Mouse (Mus musculus) spleen, adult 2 months (tissue): ENCODE measurements around the gene Rps6ka1.

Experiments used
- CTCF ChIP-seq: fragments of 200-500 bp; IDR thresholded peaks from 2 replicates; pipeline ENCODE4 v1.5.1; 2011; ENCODE audit warnings: mild to moderate bottlenecking, inconsistent platforms; ENCODE audit not compliant: insufficient read depth, insufficient read length, insufficient replicate concordance; ENCODE audit errors: extremely low read depth
- POLR2A ChIP-seq: fragments of 200-500 bp; IDR thresholded peaks from 2 replicates; pipeline ENCODE4 v1.6.1; 2011; ENCODE audit warnings: low read depth, low read length, inconsistent platforms

- TF ChIP-seq CTCF = no peak
- TF ChIP-seq POLR2A = no peak
Measured at GRCm38 (mm10) chr4:133863795-133864379, 23.7 kb downstream of the Rps6ka1 start.
